Mouse (Mus musculus) CH12.LX (cell line): ENCODE data around the gene Gpr157.

Source experiments
- BHLHE40 ChIP-seq: IDR thresholded peaks from 2 replicates; pipeline ENCODE4 v1.6.1; 2011; ENCODE audit warnings: mild to moderate bottlenecking, low read depth, low read length, improper control_type of control experiment
- CTCF ChIP-seq, 2 experiments: IDR thresholded peaks in 1 of 2; conservative IDR thresholded peaks in 1 of 2; 2 replicates each; pipeline ENCODE4 v1.5.1; 2011 to 2012; ENCODE audit warnings: low read depth in 2 of 2, low read length in 2 of 2, improper control_type of control experiment in 1 of 2, inconsistent platforms in 1 of 2, mild to moderate bottlenecking in 1 of 2, moderate library complexity in 1 of 2
- EP300 ChIP-seq: IDR thresholded peaks from 2 replicates; pipeline ENCODE4 v1.6.1; 2011; ENCODE audit warnings: low read length, improper control_type of control experiment
- GABPA ChIP-seq: IDR thresholded peaks from 2 replicates; pipeline ENCODE4 v1.6.1; 2012; ENCODE audit warnings: low read depth, low read length, improper control_type of control experiment, inconsistent platforms; ENCODE audit not compliant: insufficient replicate concordance
- HCFC1 ChIP-seq: IDR thresholded peaks from 2 replicates; pipeline ENCODE4 v1.6.1; 2012; ENCODE audit warnings: low read depth, mild to moderate bottlenecking, inconsistent platforms, low read length, improper control_type of control experiment
- IRF4 ChIP-seq: IDR thresholded peaks from 2 replicates; pipeline ENCODE4 v1.6.1; 2014; ENCODE audit warnings: low read depth, mild to moderate bottlenecking, inconsistent platforms, low read length, improper control_type of control experiment
- KAT2A ChIP-seq: IDR thresholded peaks from 2 replicates; pipeline ENCODE4 v1.6.1; 2012; ENCODE audit warnings: low read length, improper control_type of control experiment, inconsistent platforms; ENCODE audit not compliant: insufficient replicate concordance
- MAX ChIP-seq: IDR thresholded peaks from 2 replicates; pipeline ENCODE4 v1.6.1; 2011; ENCODE audit warnings: low read length, improper control_type of control experiment
- MXI1 ChIP-seq: IDR thresholded peaks from 2 replicates; pipeline ENCODE4 v1.6.1; 2011; ENCODE audit warnings: mild to moderate bottlenecking, low read depth, low read length, improper control_type of control experiment
- MYC ChIP-seq: IDR thresholded peaks from 2 replicates; pipeline ENCODE4 v1.6.1; 2011; ENCODE audit warnings: low read depth, mild to moderate bottlenecking, improper control_type of control experiment, low read length
- NELFE ChIP-seq: IDR thresholded peaks from 2 replicates; pipeline ENCODE4 v1.6.1; 2011; ENCODE audit warnings: low read depth, low read length, improper control_type of control experiment
- POLR2A ChIP-seq: IDR thresholded peaks from 2 replicates; pipeline ENCODE4 v1.6.1; 2011; ENCODE audit warnings: low read depth, mild to moderate bottlenecking, improper control_type of control experiment, low read length
- SIN3A ChIP-seq: IDR thresholded peaks from 2 replicates; pipeline ENCODE4 v1.6.1; 2012; ENCODE audit warnings: low read length, improper control_type of control experiment, inconsistent platforms
- ZNF384 ChIP-seq: IDR thresholded peaks from 2 replicates; pipeline ENCODE4 v1.6.1; 2012; ENCODE audit warnings: low read depth, low read length, improper control_type of control experiment, inconsistent platforms

DNA sequence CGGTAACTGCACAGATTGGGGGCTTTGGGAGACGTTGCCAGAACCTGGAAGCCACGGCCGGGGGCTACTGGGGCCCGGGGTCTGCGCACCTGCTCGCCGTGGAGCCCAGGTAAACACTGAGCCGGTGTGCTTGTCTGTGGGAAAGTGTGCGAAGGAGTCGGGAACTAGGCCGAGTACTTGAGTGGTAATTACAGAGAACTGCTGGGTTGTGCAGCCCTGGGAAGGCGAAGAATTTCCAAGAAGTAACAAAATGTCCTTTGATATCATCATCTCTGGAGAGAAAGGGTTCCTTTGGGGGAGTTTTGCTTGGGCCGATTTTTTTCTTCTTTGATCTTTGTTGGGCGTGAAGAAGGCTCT is 38.0 kb upstream of the Gpr157 start:
- TF ChIP-seq CTCF (conservative IDR thresholded peaks at IDR 0.05 in 1 of 2, IDR thresholded peaks at IDR 0.05 in 1 of 2; ENCODE audit: low read depth in 2 of 2, low read length in 2 of 2) (no peak), EP300 (no peak), KAT2A (no peak), MAX (no peak), BHLHE40 (no peak), GABPA (no peak), IRF4 (no peak), MXI1 (no peak; the same call in 1 of the 2 replicates), POLR2A (no peak), ZNF384 (no peak), HCFC1 (no peak), MYC (no peak), SIN3A (no peak), NELFE (no peak)
